In genomic region chr9:33260171-33260570, GRCm38 (mm10) we compare ENCODE assay signal across 8 mouse cellular contexts.
A peak's percentile ranks its signal among the peaks of the same experiment; 100 is the strongest.
DNase-seq lines count a peak whose midpoint lies in the region; ATAC-seq lines count a peak whose summit lies in the region.

No protein-coding gene starts in this region.

- ATAC-seq in frontal cortex, adult (ENCODE audit: low TSS enrichment) = peak; percentile 99

- DNase-seq in urinary bladder, postnatal 25 days (ENCODE audit: low spot score) = peak; percentile 4
- no peak for DNase-seq in urinary bladder, adult 18-20 months (ENCODE audit: low spot score in 2 of 2)
- DNase-seq in cerebellum, adult 9-11 months = peak; percentile 70
- peak; percentile 65 to 80 for DNase-seq in layer of hippocampus, adult 18-20 months (ENCODE audit: low spot score in 2 of 2)
- DNase-seq in lung, postnatal 10 days = peak; percentile 58
- peak; percentile 73 to 74 for DNase-seq in right cerebral cortex, postnatal 10 days (ENCODE audit: low spot score in 2 of 2)
- DNase-seq in gastrocnemius, postnatal 25 days = no peak

Comparison
In these comparisons a context has a peak if more than half of its experiments do, and no peak if none do; other contexts are left out.
1. DNase-seq: peak in urinary bladder, postnatal 25 days (single experiment), cerebellum, adult 9-11 months (single experiment), layer of hippocampus, adult 18-20 months (2 of 2), lung, postnatal 10 days (single experiment) and right cerebral cortex, postnatal 10 days (2 of 2); none in urinary bladder, adult 18-20 months (0 of 2) and gastrocnemius, postnatal 25 days (single experiment).